Mouse (Mus musculus): ENCODE data around the gene Mvb12a. TPM values are rescaled to one million over a fixed set of nuclear protein-coding genes. Genes with fewer than 3 reads are reported as not detected.
"Not testable (repeated sequence)": the region's sequence is repeated elsewhere in the genome, so short reads cannot be mapped to it uniquely, and the experiment has no call there.

Mvb12a gene
- total RNA-seq, 4 experiments from 2014 or later: 28.8 to 31.5 (median 29.1) TPM

GRCm38 (mm10) chr8:71526272-71526671 is 16.4 kb upstream of the Mvb12a start:
- no peak for DNase-seq (ENCODE audit: low spot score)

GRCm38 (mm10) chr8:71527162-71527870 is 15.4 kb upstream of the Mvb12a start:
- no peak for DNase-seq (ENCODE audit: low spot score)

GRCm38 (mm10) chr8:71528362-71529073 is 14.2 kb upstream of the Mvb12a start:
- DNase-seq (ENCODE audit: low spot score): peak; percentile 66

- DNase-seq (ENCODE audit: low spot score): not testable (repeated sequence)
These were observed 11.8 kb upstream of the Mvb12a start for GRCm38 (mm10) chr8:71530735-71531467.

GRCm38 (mm10) chr8:71534263-71534810 is 8.4 kb upstream of the Mvb12a start:
- DNase-seq (ENCODE audit: low spot score): no peak

GRCm38 (mm10) chr8:71535663-71536062 is 7.1 kb upstream of the Mvb12a start:
- no peak for DNase-seq (ENCODE audit: low spot score)

GRCm38 (mm10) chr8:71537028-71537867 is 5.5 kb upstream of the Mvb12a start, which contains the start of gene Bst2:
Gene Bst2 (minus strand): TSS chr8:71537456.
- DNase-seq (ENCODE audit: low spot score): peak; percentile 93

GRCm38 (mm10) chr8:71543755-71544154 is 1.0 kb downstream of the Mvb12a start:
- DNase-seq (ENCODE audit: low spot score): no peak

- no peak for DNase-seq (ENCODE audit: low spot score)
These were observed 2.3 kb downstream of the Mvb12a start for GRCm38 (mm10) chr8:71545053-71545452.

GRCm38 (mm10) chr8:71547590-71547989 is 4.9 kb downstream of the Mvb12a start:
- DNase-seq (ENCODE audit: low spot score): no peak

- DNase-seq (ENCODE audit: low spot score): no peak
These were observed 8.0 kb downstream of the Mvb12a start for GRCm38 (mm10) chr8:71550754-71551153.

- DNase-seq (ENCODE audit: low spot score): no peak
These were observed 10.0 kb downstream of the Mvb12a start for GRCm38 (mm10) chr8:71552770-71553169.

- DNase-seq (ENCODE audit: low spot score): no peak
These were observed 11.3 kb downstream of the Mvb12a start for GRCm38 (mm10) chr8:71554001-71554400.

GRCm38 (mm10) chr8:71554644-71555043 is 11.9 kb downstream of the Mvb12a start:
- no peak for DNase-seq (ENCODE audit: low spot score)

- DNase-seq (ENCODE audit: low spot score): no peak
These were observed 15.6 kb downstream of the Mvb12a start, which contains the start of gene Tmem221 for GRCm38 (mm10) chr8:71558071-71558957. Gene Tmem221 (minus strand): TSS chr8:71558871.

GRCm38 (mm10) chr8:71558958-71559690 is 16.4 kb downstream of the Mvb12a start:
- no peak for DNase-seq (ENCODE audit: low spot score)

- no peak for DNase-seq (ENCODE audit: low spot score)
These were observed 17.3 kb downstream of the Mvb12a start for GRCm38 (mm10) chr8:71560071-71560470.

GRCm38 (mm10) chr8:71560765-71561164 is 18.0 kb downstream of the Mvb12a start:
- no peak for DNase-seq (ENCODE audit: low spot score)

GRCm38 (mm10) chr8:71561401-71561800 is 18.7 kb downstream of the Mvb12a start:
- no peak for DNase-seq (ENCODE audit: low spot score)
